Mouse (Mus musculus) embryonic fibroblast, embryonic 13.5 days (primary cell): ENCODE measurements around the gene Vmn2r84.

Experiments
- CTCF ChIP-seq: IDR thresholded peaks from 2 replicates; pipeline ENCODE4 v1.5.1; 2011; ENCODE audit warnings: mild to moderate bottlenecking, control low read depth, low read length, moderate library complexity, borderline replicate concordance; ENCODE audit not compliant: insufficient read depth
- POLR2A ChIP-seq: IDR thresholded peaks from 2 replicates; pipeline ENCODE4 v1.6.1; 2011; ENCODE audit warnings: low read depth, mild to moderate bottlenecking, control low read depth, low read length, moderate library complexity

- TF ChIP-seq CTCF (no peak), POLR2A (no peak)
Measured at GRCm38 (mm10) chr10:130375145-130375544, 19.0 kb downstream of the Vmn2r84 start.
